Mouse (Mus musculus) MEL (cell line): ENCODE measurements around the gene Prrg3.

Experiments used
- CTCF ChIP-seq, 3 experiments: IDR thresholded peaks in 2 of 3; conservative IDR thresholded peaks in 1 of 3; 2 replicates each; pipeline ENCODE4 v1.5.1; 2011 to 2012; ENCODE audit warnings: low read length in 3 of 3, low read depth in 2 of 3, mild to moderate bottlenecking in 2 of 3, improper control_type of control experiment in 1 of 3, inconsistent platforms in 1 of 3, mixed read lengths in 1 of 3, moderate library complexity in 1 of 3; ENCODE audit not compliant: control insufficient read depth in 1 of 3, insufficient read depth in 1 of 3, poor library complexity in 1 of 3, severe bottlenecking in 1 of 3
- E2F4 ChIP-seq: IDR thresholded peaks from 2 replicates; pipeline ENCODE4 v1.6.1; 2011; ENCODE audit warnings: low read depth, low read length, improper control_type of control experiment, borderline replicate concordance
- EP300 ChIP-seq, 2 experiments: IDR thresholded peaks; 2 replicates each; pipeline ENCODE4 v1.6.1; 2011; ENCODE audit warnings: improper control_type of control experiment in 2 of 2, low read length in 2 of 2, low read depth in 1 of 2, mild to moderate bottlenecking in 1 of 2
- ETS1 ChIP-seq: IDR thresholded peaks from 2 replicates; pipeline ENCODE4 v1.6.1; 2012; ENCODE audit warnings: low read depth, mild to moderate bottlenecking, inconsistent platforms, low read length, improper control_type of control experiment, moderate library complexity
- GATA1 ChIP-seq: IDR thresholded peaks from 2 replicates; pipeline ENCODE4 v1.6.1; 2011; ENCODE audit warnings: low read depth, low read length, improper control_type of control experiment
- MAFK ChIP-seq: IDR thresholded peaks from 2 replicates; pipeline ENCODE4 v1.6.1; 2011; ENCODE audit warnings: low read depth, mild to moderate bottlenecking, low read length, improper control_type of control experiment, borderline replicate concordance
- MYC ChIP-seq: IDR thresholded peaks from 2 replicates; pipeline ENCODE4 v1.6.1; 2011; ENCODE audit warnings: low read depth, mild to moderate bottlenecking, low read length, improper control_type of control experiment, moderate library complexity
- POLR2AphosphoS5 ChIP-seq: IDR thresholded peaks from 2 replicates; pipeline ENCODE4 v1.6.1; 2012; ENCODE audit warnings: low read depth, borderline replicate concordance, mild to moderate bottlenecking, inconsistent platforms, low read length, moderate library complexity, mixed read lengths
- TAL1 ChIP-seq: IDR thresholded peaks from 2 replicates; pipeline ENCODE4 v1.6.1; 2012; ENCODE audit warnings: mild to moderate bottlenecking, inconsistent platforms, low read length, moderate library complexity, mixed read lengths
- USF2 ChIP-seq, 2 experiments: IDR thresholded peaks; 2 replicates each; pipeline ENCODE4 v1.6.1; 2011 to 2012; ENCODE audit warnings: improper control_type of control experiment in 2 of 2, low read length in 2 of 2, borderline replicate concordance in 1 of 2, inconsistent platforms in 1 of 2, low read depth in 1 of 2, mild to moderate bottlenecking in 1 of 2; ENCODE audit not compliant: insufficient read depth in 1 of 2
- ZKSCAN1 ChIP-seq: IDR thresholded peaks from 2 replicates; pipeline ENCODE4 v1.6.1; 2012; ENCODE audit warnings: low read depth, mild to moderate bottlenecking, inconsistent platforms, low read length, improper control_type of control experiment, moderate library complexity
- ZNF384 ChIP-seq: IDR thresholded peaks from 2 replicates; pipeline ENCODE4 v1.6.1; 2012; ENCODE audit warnings: low read depth, mild to moderate bottlenecking, inconsistent platforms, low read length, improper control_type of control experiment

DNA sequence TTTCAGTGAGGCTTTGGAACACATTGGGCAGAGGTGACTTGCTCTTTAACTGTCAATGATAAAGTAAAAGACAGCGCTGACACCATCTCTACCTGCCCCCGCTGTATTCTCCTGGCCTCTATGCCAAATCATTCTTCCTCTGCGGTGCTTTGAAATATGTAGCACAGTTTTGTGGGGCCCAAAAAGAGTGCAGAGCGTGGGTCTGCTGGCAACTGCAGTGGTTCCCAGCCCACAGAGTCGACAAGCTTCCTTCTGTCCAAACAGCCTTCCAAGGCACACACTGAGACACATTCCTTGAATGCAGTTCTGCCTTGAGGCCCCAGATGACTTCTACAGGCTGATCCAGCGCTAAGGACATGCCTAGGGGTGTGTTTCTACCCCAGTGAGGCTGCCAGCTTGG is 6.4 kb downstream of the Prrg3 start:
- TF ChIP-seq CTCF (IDR thresholded peaks at IDR 0.05 in 2 of 3, conservative IDR thresholded peaks at IDR 0.05 in 1 of 3; ENCODE audit: control insufficient read depth in 1 of 3, insufficient read depth in 1 of 3, low read depth in 2 of 3, low read length in 3 of 3, poor library complexity in 1 of 3, severe bottlenecking in 1 of 3) (no peak), E2F4 (no peak), EP300 (IDR thresholded peaks at IDR 0.05; ENCODE audit: low read depth in 1 of 2, low read length in 2 of 2) (no peak), MYC (no peak), TAL1 (no peak), POLR2AphosphoS5 (no peak), MAFK (no peak), ZNF384 (no peak), GATA1 (no peak), ZKSCAN1 (no peak), USF2 (IDR thresholded peaks at IDR 0.05; ENCODE audit: borderline replicate concordance in 1 of 2, insufficient read depth in 1 of 2, low read depth in 1 of 2, low read length in 2 of 2) (no peak), ETS1 (no peak)
